Mouse (Mus musculus): ENCODE measurements at regions not wholly inside any gene's neighbourhood (a gene's known extent, or its start where the extent isn't known, plus 50 kb on each side); places are given as distances from the start of the nearest gene placed in this dataset.
"Not testable (repeated sequence)": the region's sequence is repeated elsewhere in the genome, so short reads cannot be mapped to it uniquely, and the experiment has no call there.

DNA sequence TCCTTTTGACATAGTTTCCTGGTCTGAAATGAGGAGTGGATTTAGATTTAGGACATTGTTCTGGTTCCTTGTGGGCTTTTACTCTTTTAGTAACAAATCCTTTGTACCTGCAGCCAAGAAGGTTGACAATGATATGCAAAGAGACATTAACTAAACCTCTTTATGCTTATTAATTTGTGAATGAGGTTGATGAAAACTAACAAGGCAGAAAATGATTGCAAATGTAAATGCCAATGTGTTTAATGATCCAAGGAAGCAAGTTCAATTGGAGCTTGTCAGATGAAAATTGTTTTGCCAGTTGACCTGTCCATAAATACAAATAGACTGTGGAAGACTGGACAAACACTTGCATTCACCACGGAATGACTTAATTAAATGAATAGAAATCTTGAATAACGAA is 751.6 kb downstream of the Kcna4 start:
- 81% methylated on average over 2 of the region's 2 CpGs for WGBS
- Histone ChIP-seq H3K27me3 (no peaks in the 10 kb centered on the region), H3K4me3 (replicated peaks) (no peak overlapping the region), H3K9me3 (replicated peaks) (no peaks in the 10 kb centered on the region), H3K4me1 (no peaks in the 10 kb centered on the region), H3K4me2 (no peak overlapping the region), H3K36me3 (no peaks in the 10 kb centered on the region), H3K9ac (no peak overlapping the region), H3K27ac (no peak overlapping the region)
- ATAC-seq (replicated peaks; ENCODE audit: low FRiP score), result no peak

DNA sequence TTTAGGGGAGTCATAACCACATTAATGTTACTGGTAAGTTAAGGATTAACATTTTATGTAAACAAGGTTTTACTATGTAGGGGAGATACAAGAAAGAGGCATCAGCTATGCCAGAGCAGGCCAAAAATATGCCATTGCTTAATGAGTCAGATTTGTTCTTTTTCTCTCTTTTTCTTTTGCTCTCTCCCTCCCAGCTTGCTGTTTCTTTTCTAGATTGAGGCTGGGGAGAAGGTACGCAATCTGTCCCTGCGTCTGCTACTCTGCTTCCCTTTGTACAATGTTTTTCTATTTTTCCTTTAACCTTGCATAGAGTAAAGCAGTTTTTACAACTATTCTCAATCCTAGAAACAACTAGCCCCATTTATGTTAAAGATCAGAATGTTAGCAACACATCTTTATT is 754.4 kb downstream of the Kcna4 start:
- WGBS, result 95% methylated on average over 2 of the region's 2 CpGs
- H3K4me3 ChIP-seq (replicated peaks), result no peak overlapping the region
- ATAC-seq (replicated peaks; ENCODE audit: low FRiP score), result no peak
- H3K27ac ChIP-seq, result no peak overlapping the region
- no peak overlapping the region for H3K4me2 ChIP-seq
- H3K36me3 ChIP-seq, result no peaks in the 10 kb centered on the region
- no peaks in the 10 kb centered on the region for H3K4me1 ChIP-seq
- H3K27me3 ChIP-seq, result no peaks in the 10 kb centered on the region
- no peaks in the 10 kb centered on the region for H3K9me3 ChIP-seq (replicated peaks)
- no peak overlapping the region for H3K9ac ChIP-seq

DNA sequence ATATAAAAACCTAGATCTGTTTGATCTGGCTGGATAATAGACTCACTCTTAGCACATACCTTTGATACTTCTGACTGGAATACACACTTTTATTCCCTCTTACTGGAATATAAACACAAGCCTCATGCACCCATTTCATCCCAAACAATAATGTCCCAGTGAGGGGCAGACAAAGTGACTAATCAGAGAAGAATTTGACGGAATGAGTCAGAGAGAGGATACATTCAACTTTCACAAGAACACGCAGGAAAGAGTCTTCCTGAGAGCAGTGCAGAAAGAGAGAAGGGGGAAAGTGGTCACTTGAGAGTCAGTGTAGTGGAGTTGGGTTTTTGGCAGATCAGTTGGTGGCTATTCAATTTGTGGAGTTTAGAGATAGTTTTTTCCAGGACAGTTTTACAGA is 755.6 kb downstream of the Kcna4 start:
- Histone ChIP-seq H3K36me3 (no peaks in the 10 kb centered on the region), H3K4me2 (no peak overlapping the region), H3K4me3 (replicated peaks) (no peak overlapping the region), H3K4me1 (no peaks in the 10 kb centered on the region), H3K27me3 (no peaks in the 10 kb centered on the region), H3K9me3 (replicated peaks) (no peaks in the 10 kb centered on the region), H3K9ac (no peak overlapping the region), H3K27ac (no peak overlapping the region)
- 80% methylated on average over 2 of the region's 2 CpGs for WGBS
- ATAC-seq (replicated peaks; ENCODE audit: low FRiP score), result no peak

DNA sequence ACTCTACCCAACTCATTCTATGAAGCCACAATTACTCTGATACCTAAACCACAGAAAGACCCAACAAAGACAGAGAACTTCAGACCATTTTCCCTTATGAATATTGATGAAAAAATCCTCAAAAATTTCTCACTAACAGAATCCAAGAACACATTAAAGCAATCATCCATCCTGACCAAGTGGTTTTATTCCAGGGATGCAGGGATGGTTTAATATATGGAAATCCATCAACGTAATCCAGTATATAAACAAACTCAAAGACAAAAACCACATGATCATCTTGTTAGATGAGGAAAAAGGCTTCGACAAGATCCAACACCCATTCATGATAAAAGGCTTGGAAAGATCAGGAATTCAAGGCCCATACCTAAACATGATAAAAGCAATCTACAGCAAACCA is 772.3 kb downstream of the Kcna4 start:
- 88% methylated on average over 2 of the region's 2 CpGs for WGBS
- not testable (repeated sequence) for ATAC-seq (replicated peaks; ENCODE audit: low FRiP score); H3K9ac ChIP-seq; H3K4me3 ChIP-seq (replicated peaks); H3K4me2 ChIP-seq; H3K9me3 ChIP-seq (replicated peaks); H3K4me1 ChIP-seq; H3K27ac ChIP-seq; H3K27me3 ChIP-seq; H3K36me3 ChIP-seq

DNA sequence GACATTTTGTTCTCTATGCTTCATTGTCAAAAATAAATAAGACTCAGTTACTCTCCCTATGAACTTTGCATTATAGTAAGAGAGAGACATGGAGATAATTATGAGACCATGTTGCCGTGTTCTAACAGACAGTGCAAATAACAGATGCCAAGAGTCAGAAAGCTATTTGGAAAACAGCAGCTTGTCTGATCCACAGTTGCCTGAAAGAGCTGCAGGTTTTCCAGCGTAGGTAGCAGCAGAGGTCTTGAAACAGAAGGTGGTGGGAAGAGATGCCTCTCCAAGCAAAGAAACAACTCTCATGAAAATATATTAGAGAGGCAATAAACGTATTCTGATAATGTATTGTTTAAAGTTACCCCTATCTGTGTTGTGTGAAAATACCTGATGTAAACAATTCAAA is 793.5 kb downstream of the Kcna4 start:
- no peak for ATAC-seq (replicated peaks; ENCODE audit: low FRiP score)
- no peaks in the 10 kb centered on the region for H3K9me3 ChIP-seq (replicated peaks)
- no peak overlapping the region for H3K4me2 ChIP-seq
- H3K4me1 ChIP-seq, result no peaks in the 10 kb centered on the region
- H3K27ac ChIP-seq, result no peak overlapping the region
- 76% methylated on average over 3 of the region's 3 CpGs for WGBS
- no peak overlapping the region for H3K9ac ChIP-seq
- no peaks in the 10 kb centered on the region for H3K27me3 ChIP-seq
- H3K4me3 ChIP-seq (replicated peaks), result no peak overlapping the region
- H3K36me3 ChIP-seq, result no peaks in the 10 kb centered on the region

DNA sequence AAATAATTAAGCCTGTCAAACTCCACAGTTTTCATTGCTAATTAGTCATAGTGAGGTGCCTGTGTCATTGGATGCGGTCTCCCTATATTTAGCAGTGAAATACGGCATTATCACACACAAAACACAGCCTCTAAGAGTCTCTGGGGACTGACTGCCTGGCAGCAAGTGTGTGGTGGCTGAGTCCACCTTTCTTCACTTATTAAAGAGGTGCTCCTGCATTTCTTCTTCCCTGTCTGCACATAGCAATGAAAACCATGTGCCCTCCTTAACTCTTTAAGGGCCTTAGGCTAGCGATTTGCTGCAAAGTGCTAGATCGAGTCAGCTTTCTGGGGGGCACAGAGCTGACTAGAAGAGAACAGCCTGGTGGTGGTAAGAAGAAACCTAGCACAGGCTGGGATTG is 799.8 kb downstream of the Kcna4 start:
- H3K27me3 ChIP-seq, result no peaks in the 10 kb centered on the region
- no peak for ATAC-seq (replicated peaks; ENCODE audit: low FRiP score)
- H3K4me3 ChIP-seq (replicated peaks), result no peak overlapping the region
- H3K4me1 ChIP-seq, result no peaks in the 10 kb centered on the region
- H3K4me2 ChIP-seq, result no peak overlapping the region
- H3K9me3 ChIP-seq (replicated peaks), result no peaks in the 10 kb centered on the region
- no peaks in the 10 kb centered on the region for H3K36me3 ChIP-seq
- 85% methylated on average over 4 of the region's 4 CpGs for WGBS
- no peak overlapping the region for H3K9ac ChIP-seq
- no peak overlapping the region for H3K27ac ChIP-seq

DNA sequence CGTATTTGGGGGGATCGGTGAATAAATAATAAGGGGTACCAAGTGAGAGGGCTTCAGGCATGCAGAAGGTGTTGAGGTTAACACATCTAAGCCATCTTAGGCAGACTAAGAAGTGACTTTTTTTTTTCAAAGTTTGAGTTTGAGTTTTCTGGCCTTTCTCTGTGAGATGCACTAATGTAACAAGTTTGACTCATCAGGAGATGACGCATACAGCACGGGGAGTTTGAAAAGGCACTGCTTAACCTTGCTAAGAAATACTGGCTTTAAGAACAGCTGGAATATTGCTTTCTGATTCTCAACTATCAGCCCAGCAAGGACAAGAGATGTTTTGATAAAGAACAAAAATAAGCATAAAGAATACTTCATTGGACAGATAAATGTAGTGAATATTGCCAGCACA is 806.6 kb downstream of the Kcna4 start:
- Histone ChIP-seq H3K4me2 (no peak overlapping the region), H3K4me1 (no peaks in the 10 kb centered on the region), H3K9ac (no peak overlapping the region), H3K36me3 (no peaks in the 10 kb centered on the region), H3K9me3 (replicated peaks) (no peaks in the 10 kb centered on the region), H3K27me3 (no peaks in the 10 kb centered on the region), H3K27ac (no peak overlapping the region), H3K4me3 (replicated peaks) (no peak overlapping the region)
- ATAC-seq (replicated peaks; ENCODE audit: low FRiP score), result no peak
- WGBS, result 88% methylated on average over 4 of the region's 4 CpGs

DNA sequence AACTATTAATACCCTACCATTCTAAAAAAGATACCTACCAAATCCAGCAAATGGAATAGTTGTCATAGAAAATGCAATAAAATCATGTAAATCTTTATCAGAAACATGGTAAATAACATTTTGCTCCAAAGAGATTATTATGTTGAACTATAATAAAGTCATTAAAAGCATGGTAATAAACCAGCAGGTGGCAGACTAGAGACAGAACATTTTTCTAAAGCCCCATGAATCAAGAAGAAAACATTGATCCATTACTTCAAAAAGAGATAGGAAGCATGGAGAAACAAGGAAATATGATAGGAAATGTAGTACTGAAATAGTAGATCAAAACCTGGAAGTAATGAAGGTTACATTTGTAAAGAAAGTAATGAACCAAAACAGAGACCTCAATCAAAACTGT is 819.7 kb downstream of the Kcna4 start:
- no peak for ATAC-seq (replicated peaks; ENCODE audit: low FRiP score)
- Histone ChIP-seq H3K27ac (no peak overlapping the region), H3K9ac (no peak overlapping the region), H3K4me2 (no peak overlapping the region), H3K4me1 (no peaks in the 10 kb centered on the region), H3K36me3 (no peaks in the 10 kb centered on the region), H3K27me3 (no peaks in the 10 kb centered on the region), H3K4me3 (replicated peaks) (no peak overlapping the region), H3K9me3 (replicated peaks) (no peaks in the 10 kb centered on the region)

DNA sequence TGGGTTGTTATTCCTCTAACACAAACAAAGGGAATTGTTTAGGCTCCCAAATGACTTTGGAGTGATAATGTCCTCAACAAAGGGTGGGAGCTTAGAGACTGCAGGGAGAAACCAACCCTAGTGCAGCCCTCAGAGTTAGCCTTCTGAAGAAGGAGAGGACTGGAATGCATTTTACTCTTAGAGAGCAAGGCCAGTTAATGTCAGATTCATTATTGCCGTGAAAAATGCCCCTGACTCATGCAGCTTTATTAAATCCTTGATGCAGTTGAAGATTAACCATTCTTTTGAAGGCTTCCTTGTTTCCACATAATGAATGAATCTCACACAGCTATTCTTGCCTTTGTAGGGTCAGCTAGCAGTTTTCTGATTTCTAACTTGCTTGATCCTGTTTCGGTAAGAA is 855.3 kb downstream of the Kcna4 start:
- Histone ChIP-seq H3K4me1 (no peaks in the 10 kb centered on the region), H3K4me3 (replicated peaks) (no peak overlapping the region), H3K9ac (no peak overlapping the region), H3K4me2 (no peak overlapping the region), H3K9me3 (replicated peaks) (no peaks in the 10 kb centered on the region), H3K36me3 (no peaks in the 10 kb centered on the region), H3K27me3 (no peaks in the 10 kb centered on the region), H3K27ac (no peak overlapping the region)
- ATAC-seq (replicated peaks; ENCODE audit: low FRiP score), result no peak
- WGBS, result 59% methylated on average over 2 of the region's 2 CpGs

DNA sequence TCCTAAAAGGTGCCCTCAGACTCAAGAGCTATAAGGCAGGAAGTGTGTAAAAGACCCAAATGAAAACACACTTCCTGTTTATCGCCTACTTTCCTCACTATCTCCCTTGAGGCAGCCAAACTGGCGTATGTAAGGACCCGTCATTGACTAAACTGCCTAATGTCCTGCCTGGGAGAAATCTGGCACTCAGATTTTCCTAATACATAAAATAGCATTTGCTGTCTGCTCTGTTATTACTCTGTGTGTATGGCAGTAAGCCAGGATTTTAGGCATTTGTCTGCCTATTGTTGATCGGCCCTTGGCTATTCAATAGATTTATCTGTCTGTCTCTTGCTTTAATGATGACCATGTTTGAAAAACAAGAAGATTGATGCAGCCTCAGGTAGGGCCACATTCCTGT is 857.8 kb downstream of the Kcna4 start:
- H3K27me3 ChIP-seq, result no peaks in the 10 kb centered on the region
- 54% methylated on average over 4 of the region's 4 CpGs for WGBS
- no peaks in the 10 kb centered on the region for H3K4me1 ChIP-seq
- H3K4me3 ChIP-seq (replicated peaks), result no peak overlapping the region
- no peaks in the 10 kb centered on the region for H3K9me3 ChIP-seq (replicated peaks)
- H3K27ac ChIP-seq, result no peak overlapping the region
- H3K36me3 ChIP-seq, result no peaks in the 10 kb centered on the region
- ATAC-seq (replicated peaks; ENCODE audit: low FRiP score), result no peak
- no peak overlapping the region for H3K4me2 ChIP-seq
- no peak overlapping the region for H3K9ac ChIP-seq

DNA sequence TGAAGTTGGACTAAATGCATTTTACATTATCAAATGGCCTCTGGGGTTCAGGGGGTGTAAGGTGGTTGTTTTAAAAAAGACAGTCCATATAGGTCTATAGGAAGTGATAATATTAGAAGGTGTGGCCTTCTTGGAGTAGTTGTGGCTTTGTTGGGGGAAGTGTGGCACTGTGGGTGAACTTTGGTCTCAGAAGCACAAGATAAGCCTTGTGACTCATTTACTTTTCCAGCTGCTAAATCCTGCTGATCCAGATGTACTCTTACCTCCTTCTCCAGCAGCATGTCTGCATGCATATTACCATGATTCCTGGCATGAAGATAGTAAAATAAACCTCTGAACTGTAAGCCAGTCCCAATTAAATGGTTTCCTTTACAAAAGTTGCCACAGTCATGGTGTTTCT is 865.8 kb downstream of the Kcna4 start:
- no peaks in the 10 kb centered on the region for H3K36me3 ChIP-seq
- no peak for ATAC-seq (replicated peaks; ENCODE audit: low FRiP score)
- H3K4me1 ChIP-seq, result no peaks in the 10 kb centered on the region
- no peak overlapping the region for H3K4me2 ChIP-seq
- H3K9ac ChIP-seq, result no peak overlapping the region
- H3K27me3 ChIP-seq, result no peaks in the 10 kb centered on the region
- no peak overlapping the region for H3K27ac ChIP-seq
- H3K4me3 ChIP-seq (replicated peaks), result no peak overlapping the region
- H3K9me3 ChIP-seq (replicated peaks), result no peaks in the 10 kb centered on the region

DNA sequence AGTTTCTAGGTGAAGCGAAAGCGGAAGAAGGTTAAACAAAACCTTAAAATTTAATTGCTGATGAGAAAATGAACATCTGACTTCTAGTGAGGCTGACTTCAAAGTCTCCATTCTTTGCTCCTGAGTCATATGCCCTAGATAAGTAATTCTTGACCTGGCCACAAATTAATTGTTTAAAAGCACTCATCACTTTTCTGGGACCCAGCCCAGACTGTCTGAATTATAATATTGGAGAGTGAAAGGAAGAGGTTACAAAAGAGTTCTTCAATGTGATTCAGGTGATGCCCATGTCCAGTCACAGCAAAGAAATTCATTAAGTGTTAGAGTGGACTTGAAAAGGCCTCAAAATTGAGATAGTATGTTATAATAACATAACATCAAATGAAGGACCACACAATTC is 867.3 kb downstream of the Kcna4 start:
- H3K4me1 ChIP-seq, result no peaks in the 10 kb centered on the region
- no peak for ATAC-seq (replicated peaks; ENCODE audit: low FRiP score)
- H3K27me3 ChIP-seq, result no peaks in the 10 kb centered on the region
- H3K36me3 ChIP-seq, result no peaks in the 10 kb centered on the region
- no peak overlapping the region for H3K9ac ChIP-seq
- no peak overlapping the region for H3K4me3 ChIP-seq (replicated peaks)
- H3K27ac ChIP-seq, result no peak overlapping the region
- H3K9me3 ChIP-seq (replicated peaks), result no peaks in the 10 kb centered on the region
- no peak overlapping the region for H3K4me2 ChIP-seq
- WGBS, result 78% methylated on average over 2 of the region's 2 CpGs

DNA sequence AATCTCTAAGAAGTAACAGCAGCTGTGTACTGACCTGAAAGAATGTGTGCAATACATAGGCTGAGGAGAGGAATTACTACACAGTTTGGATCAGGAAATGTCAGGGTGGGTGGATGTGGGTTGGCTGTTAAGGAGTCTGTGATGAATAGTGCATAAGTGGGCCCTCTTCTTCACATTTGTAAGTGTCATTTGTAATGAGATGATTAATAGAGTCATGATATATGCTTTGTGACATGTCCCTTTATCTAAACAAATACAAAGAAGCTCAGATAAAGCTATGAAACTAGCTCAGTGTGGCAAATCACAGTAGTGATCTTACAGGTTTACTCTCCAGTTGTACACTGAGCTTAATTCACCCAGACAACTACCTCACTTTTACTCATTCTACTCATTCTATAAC is 867.9 kb downstream of the Kcna4 start:
- Histone ChIP-seq H3K4me2 (no peak overlapping the region), H3K36me3 (no peaks in the 10 kb centered on the region)
- ATAC-seq (replicated peaks; ENCODE audit: low FRiP score), result no peak

DNA sequence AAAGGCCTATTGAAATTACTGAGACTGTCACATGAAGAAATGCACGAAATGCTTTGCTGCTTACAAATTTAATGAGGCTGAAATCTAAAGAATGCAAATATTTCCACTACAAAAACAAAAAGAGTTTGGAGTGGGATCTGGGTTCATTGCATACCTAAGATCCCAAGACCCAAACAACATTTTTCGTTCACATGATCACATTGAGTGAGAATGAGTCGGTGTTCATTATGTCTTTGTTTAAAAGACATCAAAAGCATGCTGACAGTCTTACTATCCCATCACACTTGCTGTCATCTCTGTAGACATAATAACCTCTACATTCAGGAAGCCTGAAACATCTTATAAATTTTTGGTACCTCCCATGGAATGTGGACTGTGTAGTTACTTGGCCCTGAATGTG is 870.4 kb downstream of the Kcna4 start:
- H3K27me3 ChIP-seq, result no peaks in the 10 kb centered on the region
- WGBS, result 81% methylated on average over 3 of the region's 3 CpGs
- no peaks in the 10 kb centered on the region for H3K4me1 ChIP-seq
- H3K4me3 ChIP-seq (replicated peaks), result no peak overlapping the region
- H3K9ac ChIP-seq, result no peak overlapping the region
- H3K27ac ChIP-seq, result no peak overlapping the region
- H3K4me2 ChIP-seq, result no peak overlapping the region
- ATAC-seq (replicated peaks; ENCODE audit: low FRiP score), result no peak
- H3K36me3 ChIP-seq, result no peaks in the 10 kb centered on the region
- H3K9me3 ChIP-seq (replicated peaks), result no peaks in the 10 kb centered on the region

More for the DNA sequence above, 867.9 kb downstream of the Kcna4 start:
- H3K27me3 ChIP-seq, result no peaks in the 10 kb centered on the region
- H3K27ac ChIP-seq, result no peak overlapping the region
- H3K4me3 ChIP-seq (replicated peaks), result no peak overlapping the region
- H3K9me3 ChIP-seq (replicated peaks), result no peaks in the 10 kb centered on the region
- no peaks in the 10 kb centered on the region for H3K4me1 ChIP-seq
- H3K9ac ChIP-seq, result no peak overlapping the region
